In the genomic region with DNA sequence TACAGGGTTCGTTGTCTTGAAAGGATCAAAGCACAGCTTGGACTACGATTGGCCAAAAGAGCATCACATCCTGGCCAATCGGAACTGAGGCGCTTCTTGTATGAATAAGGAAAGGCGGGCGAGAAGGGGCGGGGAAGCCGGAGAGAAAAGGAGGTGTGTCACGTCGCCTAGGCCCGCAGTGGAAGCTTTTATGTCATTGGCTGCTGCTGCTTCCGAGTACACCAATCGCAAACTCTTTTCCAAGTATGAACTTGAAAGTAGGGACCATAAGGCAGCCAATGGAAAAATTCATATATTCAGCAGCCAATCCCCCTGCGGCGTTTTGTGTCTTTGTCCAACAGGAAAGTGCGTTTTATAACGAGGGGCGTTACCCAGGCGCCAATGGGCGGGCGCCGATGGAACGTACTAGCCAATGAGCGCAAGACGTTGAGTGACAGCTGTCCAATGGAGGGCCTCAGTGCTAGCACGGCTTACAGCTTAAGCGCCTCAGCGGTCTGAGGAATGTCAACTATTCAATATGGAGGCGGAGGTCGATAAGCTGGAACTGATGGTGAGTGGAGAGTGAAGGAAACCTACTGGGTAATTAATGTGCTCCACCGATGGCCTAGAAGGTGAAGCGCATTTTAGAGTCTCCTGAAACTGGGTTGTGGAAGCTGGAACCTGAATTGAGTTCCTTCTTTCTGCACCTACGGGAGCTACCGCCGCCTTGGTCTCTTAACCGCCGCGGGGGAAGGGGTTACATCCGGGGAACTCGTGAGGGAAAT, we compare ENCODE assay signal across 8 mouse cellular contexts. TPM values are rescaled to one million over a fixed set of nuclear protein-coding genes. Genes with fewer than 3 reads are reported as not detected.
A peak's percentile ranks its signal among the peaks of the same experiment; 100 is the strongest.
DNase-seq lines count a peak whose midpoint lies in the region; ATAC-seq lines count a peak whose summit lies in the region.

A gene (plus strand): TSS at position 480 of the 764 bp plus-strand sequence.

- peak; percentile 100 for DNase-seq in Muller cell, postnatal 12 days (ENCODE audit: inconsistent ontology term)
- DNase-seq in cerebellum, adult 9-11 months, result peak; percentile 99
- DNase-seq in frontal cortex, adult 2 months (ENCODE audit: extremely low spot score in 1 of 2, low spot score in 1 of 2), result peak; percentile 98 to 99
- peak; percentile 97 for DNase-seq in hindbrain, embryonic 11.5 days (ENCODE audit: low spot score)
- DNase-seq in layer of hippocampus, postnatal 10 days (ENCODE audit: low spot score in 2 of 2), result peak; percentile 96
- DNase-seq in lung, postnatal 10 days, result peak; percentile 99
- peak; percentile 93 for DNase-seq in ovary, postnatal 36 days (ENCODE audit: low spot score)
- peak; percentile 96 for DNase-seq in thymus, postnatal 25 days

- peaks cover 3% of the 10 kb centered on the region; the same call in 1 of the 2 replicates for H3K36me3 ChIP-seq in hindbrain, embryonic 11.5 days (ENCODE audit: control insufficient read depth, insufficient read depth, low read length)

- peak within 1 kb of the TSS; percentile 91 for H3K27ac ChIP-seq in hindbrain, embryonic 11.5 days (ENCODE audit: low read depth, low read length)

- no peaks in the 10 kb centered on the region for H3K4me1 ChIP-seq in hindbrain, embryonic 11.5 days (replicated peaks; ENCODE audit: control insufficient read depth, insufficient read depth, low read length)

- peak within 1 kb of the TSS; percentile 72 for H3K4me3 ChIP-seq in hindbrain, embryonic 11.5 days (ENCODE audit: low read depth, low read length)

- H3K9ac ChIP-seq in hindbrain, embryonic 11.5 days (ENCODE audit: low read depth, low read length), result peak within 1 kb of the TSS; percentile 90

- WGBS in hindbrain, embryonic 11.5 days, result under 1% methylated on average over 40 of the region's 40 CpGs

- peak; percentile 100 for ATAC-seq in hindbrain, embryonic 11.5 days (ENCODE audit: low FRiP score)

- H3K27me3 ChIP-seq in hindbrain, embryonic 11.5 days (ENCODE audit: control insufficient read depth, insufficient read depth, low read length), result no peaks in the 10 kb centered on the region

- H3K9me3 ChIP-seq in hindbrain, embryonic 11.5 days (ENCODE audit: control insufficient read depth, low read length), result no peaks in the 10 kb centered on the region

- H3K4me2 ChIP-seq in hindbrain, embryonic 11.5 days (replicated peaks; ENCODE audit: low read depth, low read length), result peak within 1 kb of the TSS; percentile 53

RNA-seq across cellular contexts. Expression of the gene that starts here (rescaled TPM):
- 18.0 and 20.0 TPM in 2 replicates for polyA plus RNA-seq in frontal cortex, adult 2 months (2012; rRNA removed)
- polyA plus RNA-seq in hindbrain, embryonic 11.5 days (2014; fragmentation: Nextera tagmentation; extraction: Ambion mirVana), result 95.8 and 101 TPM in 2 replicates
- 10 to 100 TPM; 16.8 to 16.9 TPM for total RNA-seq in layer of hippocampus, postnatal 10 days (2021)

Comparison
In these comparisons a context has a peak if more than half of its experiments do, and no peak if none do; other contexts are left out.
1. Peak in every context shown above with its lines: DNase-seq, ATAC-seq, H3K4me3 ChIP-seq and H3K27ac ChIP-seq.